Mouse (Mus musculus) spleen, postnatal 36 days (tissue): ENCODE data around the gene B3gnt6.

Experiments used
- DNase-seq, 2 experiments: peaks; one replicate each; pipeline ENCODE4 v3.0.0; 2022; ENCODE audit warnings: low spot score in 2 of 2, mixed read lengths in 1 of 2

Gene B3gnt6

DNA sequence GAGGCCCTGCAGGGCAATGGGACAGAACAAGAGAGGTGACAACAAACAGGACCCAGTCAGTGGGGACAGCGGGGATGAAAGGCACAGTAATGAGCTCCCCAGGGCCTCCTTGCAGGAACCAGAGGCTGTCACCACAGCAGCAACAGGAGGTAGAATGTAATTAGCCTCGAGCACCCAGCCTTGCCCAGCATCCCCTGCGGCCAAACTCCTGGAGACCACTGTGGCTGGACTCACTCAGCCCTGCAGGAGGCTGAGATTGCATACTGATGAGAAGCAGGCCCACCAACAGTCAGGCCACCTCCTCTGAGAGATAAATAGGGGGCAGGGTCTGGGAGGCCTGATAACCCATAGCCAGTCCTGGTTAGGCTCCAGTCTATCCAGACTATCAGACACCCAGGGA is 49.5 kb downstream of the B3gnt6 start:
- no peak for DNase-seq

DNA sequence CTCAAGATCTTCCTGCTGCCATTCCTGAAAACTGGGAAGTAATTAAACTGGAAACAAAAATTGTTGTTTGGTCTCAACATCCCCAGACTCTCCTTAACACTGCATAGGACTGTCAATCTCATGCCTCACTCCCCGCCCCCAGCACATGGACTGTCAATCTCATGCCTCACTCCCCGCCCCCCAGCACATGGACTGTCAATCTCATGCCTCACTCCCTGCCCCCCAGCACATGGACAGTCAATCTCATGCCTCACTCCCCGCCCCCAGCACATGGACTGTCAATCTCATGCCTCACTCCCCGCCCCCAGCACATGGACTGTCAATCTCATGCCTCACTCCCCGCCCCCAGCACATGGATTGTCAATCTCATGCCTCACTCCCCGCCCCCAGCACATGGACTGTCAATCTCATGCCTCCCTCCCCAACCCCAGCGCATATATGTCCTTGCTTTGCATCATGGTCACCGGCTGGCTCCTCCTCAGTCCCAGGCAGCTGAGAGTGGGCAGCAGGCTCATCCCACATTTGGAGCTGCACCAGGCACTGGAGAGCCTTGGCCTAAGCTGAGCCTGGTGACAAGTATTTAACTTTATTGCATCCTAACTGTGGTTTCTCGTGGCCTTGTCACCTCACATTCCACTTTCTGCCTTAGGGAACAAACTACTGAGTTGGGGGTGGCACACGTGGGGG is 50.4 kb downstream of the B3gnt6 start:
- no peak for DNase-seq

DNA sequence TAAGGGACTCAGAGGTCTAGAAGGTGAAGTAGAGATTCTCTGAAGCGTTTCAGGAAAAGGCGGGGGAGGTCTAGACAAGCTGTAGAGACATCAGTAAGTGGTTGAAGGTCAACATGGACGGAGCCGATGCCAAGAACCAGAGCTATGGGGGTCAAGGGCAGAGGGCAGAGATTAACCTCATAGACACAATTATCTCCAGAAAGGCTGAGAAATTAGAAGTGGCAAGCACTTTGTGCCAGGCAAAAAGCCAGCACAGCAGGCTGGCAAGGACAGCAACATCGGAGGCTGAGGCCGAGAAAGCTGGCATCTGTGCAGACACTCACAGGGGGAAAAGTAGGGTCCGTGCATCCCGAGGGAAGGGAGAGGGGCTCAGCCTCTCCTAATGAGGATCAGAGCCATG is 51.5 kb downstream of the B3gnt6 start:
- DNase-seq = no peak

DNA sequence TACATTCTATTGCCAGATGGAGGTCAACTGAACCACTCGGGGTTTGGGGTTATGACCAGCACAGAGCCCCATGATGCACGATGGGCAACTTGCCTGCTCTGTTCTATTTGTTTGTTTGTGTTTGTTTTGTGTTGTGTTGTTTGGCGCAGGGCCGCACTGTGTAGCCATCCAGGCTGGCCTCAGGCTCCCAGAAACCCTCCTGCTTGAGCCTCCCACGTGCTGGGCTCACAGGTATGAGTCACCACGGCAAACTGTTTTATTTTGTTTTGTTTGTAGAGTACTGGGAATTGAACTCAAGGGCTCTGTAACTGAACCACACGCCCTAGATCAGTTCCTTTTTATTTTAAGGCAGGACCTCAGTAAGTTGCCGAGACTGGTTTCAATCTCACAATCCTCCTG is 52.8 kb downstream of the B3gnt6 start:
- no peak for DNase-seq

DNA sequence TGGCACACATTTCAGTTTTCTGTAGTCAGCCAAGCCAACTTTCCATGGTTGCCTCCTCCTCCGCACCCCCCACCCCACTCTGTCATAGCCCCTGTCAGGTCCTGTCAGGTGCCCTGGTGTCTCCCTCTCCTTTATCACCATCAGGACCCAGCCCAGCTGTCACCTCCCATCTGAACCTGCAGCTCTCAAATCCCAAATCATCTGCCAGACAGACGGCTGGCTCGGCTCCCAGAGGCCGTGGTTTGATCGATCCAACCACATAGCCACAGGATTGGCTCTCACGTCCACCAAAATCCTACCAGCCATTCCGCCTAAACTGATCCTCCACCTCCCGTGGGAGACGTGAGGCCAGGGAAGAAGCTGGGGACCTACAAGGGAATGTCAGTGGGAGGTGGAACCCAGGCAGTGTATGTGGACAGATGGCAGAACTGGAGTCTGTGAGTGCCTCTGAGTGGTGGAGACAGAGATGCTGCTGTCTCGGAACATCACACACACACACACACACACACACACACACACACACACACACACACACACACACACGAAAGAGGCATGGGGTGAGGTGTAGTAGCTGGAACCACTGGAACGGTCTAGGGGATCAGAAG is 53.3 kb downstream of the B3gnt6 start:
- no peak for DNase-seq

DNA sequence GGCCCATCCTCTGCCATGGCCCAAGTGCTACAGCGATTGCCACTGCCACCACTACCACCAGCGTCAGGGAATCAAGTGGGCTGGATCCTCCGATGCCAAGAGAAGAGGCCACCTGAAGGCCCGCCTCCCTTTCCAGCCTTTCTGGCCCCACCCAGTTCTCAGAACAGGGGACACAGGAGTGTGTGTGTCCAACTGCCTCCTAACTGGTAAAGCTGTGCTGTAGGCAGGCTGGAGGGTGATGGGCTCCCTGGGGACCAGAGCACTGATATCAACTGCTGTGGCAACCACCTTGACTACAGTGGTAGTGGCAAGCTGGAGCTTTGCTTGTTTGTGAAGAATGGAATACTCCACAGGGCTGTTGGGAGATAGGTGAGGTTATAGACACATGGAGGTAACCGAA is 53.9 kb downstream of the B3gnt6 start, which contains the start of gene Omp:
TSS of gene Omp (minus strand) at position 101 of the 400 bp plus-strand sequence.
- no peak for DNase-seq

DNA sequence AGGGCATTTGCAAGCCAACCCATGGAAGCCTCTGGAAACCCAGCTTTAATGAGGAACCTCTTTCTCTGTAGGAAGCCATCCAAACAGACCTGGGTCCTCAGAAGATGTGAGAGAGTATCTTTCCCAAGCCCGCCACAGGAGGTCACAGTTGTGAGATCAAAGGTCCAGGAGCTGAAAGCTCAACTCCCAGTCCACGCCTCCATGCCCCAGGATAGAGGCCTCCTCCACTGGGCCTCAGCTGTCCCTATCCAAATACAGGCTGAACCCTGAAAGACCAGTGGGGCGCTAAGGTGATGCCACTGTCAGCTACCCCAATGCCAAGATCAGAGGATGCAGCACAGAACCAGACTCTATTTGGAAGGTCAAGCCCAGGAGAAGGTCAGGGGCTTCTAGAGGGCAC is 56.6 kb downstream of the B3gnt6 start:
- DNase-seq = no peak
